Mouse (Mus musculus): ENCODE measurements around the gene Gm29094. TPM values are rescaled to one million over a fixed set of nuclear protein-coding genes. Genes with fewer than 3 reads are reported as not detected.
"Not testable (repeated sequence)": the region's sequence is repeated elsewhere in the genome, so short reads cannot be mapped to it uniquely, and the experiment has no call there.

The Gm29094 gene
- polyA plus RNA-seq (2015; fragmentation: Nextera tagmentation; extraction: Ambion mirVana) = 0.61 and 1.3 TPM in 2 replicates

GRCm38 (mm10) chr9:89198969-89199416 is at the start of gene Gm29094, which contains the start of gene Bcl2a1b:
TSS of gene Gm29094 (plus strand) at chr9:89199379.
TSS of gene Bcl2a1b (plus strand) at chr9:89199209.
- H3K4me3 ChIP-seq (replicated peaks); ATAC-seq (ENCODE audit: low FRiP score); H3K4me1 ChIP-seq; H3K27ac ChIP-seq (replicated peaks); H3K27me3 ChIP-seq (replicated peaks); H3K4me2 ChIP-seq; H3K9ac ChIP-seq (replicated peaks); H3K9me3 ChIP-seq (replicated peaks); H3K36me3 ChIP-seq: not testable (repeated sequence)
- WGBS = 95% methylated on average over 5 of the region's 5 CpGs

- not testable (repeated sequence) for H3K27me3 ChIP-seq (replicated peaks); H3K9ac ChIP-seq (replicated peaks); H3K4me2 ChIP-seq; ATAC-seq (ENCODE audit: low FRiP score); H3K4me3 ChIP-seq (replicated peaks); H3K36me3 ChIP-seq; H3K4me1 ChIP-seq; H3K9me3 ChIP-seq (replicated peaks); H3K27ac ChIP-seq (replicated peaks)
Observed at GRCm38 (mm10) chr9:89172539-89172938, 26.6 kb upstream of the Gm29094 start.

GRCm38 (mm10) chr9:89178833-89179232 is 20.3 kb upstream of the Gm29094 start:
- H3K4me3 ChIP-seq (replicated peaks); H3K27me3 ChIP-seq (replicated peaks); H3K27ac ChIP-seq (replicated peaks); H3K36me3 ChIP-seq; H3K9ac ChIP-seq (replicated peaks); ATAC-seq (ENCODE audit: low FRiP score); H3K4me1 ChIP-seq; H3K4me2 ChIP-seq; H3K9me3 ChIP-seq (replicated peaks): not testable (repeated sequence)
- 47% methylated on average over 2 of the region's 3 CpGs for WGBS

GRCm38 (mm10) chr9:89179469-89179868 is 19.7 kb upstream of the Gm29094 start:
- not testable (repeated sequence) for H3K9me3 ChIP-seq (replicated peaks); H3K27ac ChIP-seq (replicated peaks); H3K36me3 ChIP-seq; H3K4me2 ChIP-seq; H3K27me3 ChIP-seq (replicated peaks); H3K4me1 ChIP-seq; H3K9ac ChIP-seq (replicated peaks); ATAC-seq (ENCODE audit: low FRiP score); H3K4me3 ChIP-seq (replicated peaks)
- 79% methylated on average over 4 of the region's 4 CpGs for WGBS

GRCm38 (mm10) chr9:89187006-89187405 is 12.2 kb upstream of the Gm29094 start:
- not testable (repeated sequence) for H3K4me2 ChIP-seq; H3K27me3 ChIP-seq (replicated peaks); H3K9me3 ChIP-seq (replicated peaks); H3K9ac ChIP-seq (replicated peaks); H3K4me3 ChIP-seq (replicated peaks); ATAC-seq (ENCODE audit: low FRiP score); H3K36me3 ChIP-seq; H3K4me1 ChIP-seq; H3K27ac ChIP-seq (replicated peaks)
- WGBS = 83% methylated on average over 15 of the region's 15 CpGs

GRCm38 (mm10) chr9:89195483-89195882 is 3.7 kb upstream of the Gm29094 start:
- H3K36me3 ChIP-seq; H3K4me3 ChIP-seq (replicated peaks); H3K27ac ChIP-seq (replicated peaks); H3K9ac ChIP-seq (replicated peaks); ATAC-seq (ENCODE audit: low FRiP score); H3K27me3 ChIP-seq (replicated peaks); H3K9me3 ChIP-seq (replicated peaks); H3K4me1 ChIP-seq; H3K4me2 ChIP-seq: not testable (repeated sequence)

GRCm38 (mm10) chr9:89197509-89197908 is 1.7 kb upstream of the Gm29094 start:
- H3K36me3 ChIP-seq; H3K27ac ChIP-seq (replicated peaks); H3K4me3 ChIP-seq (replicated peaks); H3K9me3 ChIP-seq (replicated peaks); ATAC-seq (ENCODE audit: low FRiP score); H3K4me1 ChIP-seq; H3K4me2 ChIP-seq; H3K9ac ChIP-seq (replicated peaks); H3K27me3 ChIP-seq (replicated peaks): not testable (repeated sequence)
- WGBS = 89% methylated on average over 1 of the region's 1 CpGs

- not testable (repeated sequence) for H3K27me3 ChIP-seq (replicated peaks); H3K4me2 ChIP-seq; H3K9me3 ChIP-seq (replicated peaks); ATAC-seq (ENCODE audit: low FRiP score); H3K27ac ChIP-seq (replicated peaks); H3K4me1 ChIP-seq; H3K9ac ChIP-seq (replicated peaks); H3K4me3 ChIP-seq (replicated peaks); H3K36me3 ChIP-seq
- whole genome bisulfite sequencing = 92% methylated on average over 3 of the region's 3 CpGs
Observed at GRCm38 (mm10) chr9:89198349-89198748, 830 bp upstream of the Gm29094 start.

GRCm38 (mm10) chr9:89202256-89202655 is 3.1 kb downstream of the Gm29094 start:
- not testable (repeated sequence) for H3K27me3 ChIP-seq (replicated peaks); H3K9me3 ChIP-seq (replicated peaks); H3K4me2 ChIP-seq; ATAC-seq (ENCODE audit: low FRiP score); H3K9ac ChIP-seq (replicated peaks); H3K4me1 ChIP-seq; H3K27ac ChIP-seq (replicated peaks); H3K36me3 ChIP-seq; H3K4me3 ChIP-seq (replicated peaks)

- H3K9ac ChIP-seq (replicated peaks); H3K27ac ChIP-seq (replicated peaks); H3K9me3 ChIP-seq (replicated peaks); H3K27me3 ChIP-seq (replicated peaks); H3K4me2 ChIP-seq; ATAC-seq (ENCODE audit: low FRiP score); H3K36me3 ChIP-seq; H3K4me1 ChIP-seq; H3K4me3 ChIP-seq (replicated peaks): not testable (repeated sequence)
- WGBS = 87% methylated on average over 1 of the region's 1 CpGs
Observed at GRCm38 (mm10) chr9:89208939-89209338, 9.8 kb downstream of the Gm29094 start.

- H3K4me1 ChIP-seq; H3K27me3 ChIP-seq (replicated peaks); H3K36me3 ChIP-seq; H3K9me3 ChIP-seq (replicated peaks): not testable (repeated sequence)
- H3K4me2 ChIP-seq = peak within 1 kb of the TSS; percentile 53
- peak within 1 kb of the TSS; percentile 32 for H3K4me3 ChIP-seq (replicated peaks)
- peak; percentile 87 for ATAC-seq (ENCODE audit: low FRiP score)
- 0 out of 2 replicates have a peak within 1 kb of the TSS, but pooled peaks have one; percentile 23 for H3K9ac ChIP-seq (replicated peaks)
- WGBS = 25% methylated on average over 9 of the region's 12 CpGs
- H3K27ac ChIP-seq (replicated peaks) = peak within 1 kb of the TSS; percentile 79
Observed at GRCm38 (mm10) chr9:89210353-89211064, 11.3 kb downstream of the Gm29094 start, which contains the start of gene Mthfs. TSS of gene Mthfs (plus strand) at chr9:89210676.

- H3K4me1 ChIP-seq; H3K27me3 ChIP-seq (replicated peaks); H3K36me3 ChIP-seq; H3K9me3 ChIP-seq (replicated peaks): not testable (repeated sequence)
- Histone ChIP-seq H3K27ac (replicated peaks) (peak overlapping the region; percentile 68), H3K9ac (replicated peaks) (0 out of 2 replicates have a peak overlapping the region, but pooled peaks have one; percentile 23), H3K4me3 (replicated peaks) (peak overlapping the region; percentile 32), H3K4me2 (peak overlapping the region; percentile 52)
- ATAC-seq (ENCODE audit: low FRiP score) = peak; percentile 96
- 6% methylated on average over 13 of the region's 44 CpGs for WGBS
Observed at GRCm38 (mm10) chr9:89211065-89211858, 12.1 kb downstream of the Gm29094 start.
